Mouse (Mus musculus) adrenal gland (tissue): ENCODE measurements around the gene Cnnm3.

Source experiments
- intact Hi-C: fragments of 180-260 bp; cut with DNase I; formaldehyde crosslinking; loops from one replicate; pipeline ENCODE4 v1.15.1; 2025
- microRNA-seq, 2 experiments: library from miRNA; unstranded; fragments of <30 nt; microRNA quantifications; one replicate each; pipeline ENCODE4; 2019

The Cnnm3 gene

DNA sequence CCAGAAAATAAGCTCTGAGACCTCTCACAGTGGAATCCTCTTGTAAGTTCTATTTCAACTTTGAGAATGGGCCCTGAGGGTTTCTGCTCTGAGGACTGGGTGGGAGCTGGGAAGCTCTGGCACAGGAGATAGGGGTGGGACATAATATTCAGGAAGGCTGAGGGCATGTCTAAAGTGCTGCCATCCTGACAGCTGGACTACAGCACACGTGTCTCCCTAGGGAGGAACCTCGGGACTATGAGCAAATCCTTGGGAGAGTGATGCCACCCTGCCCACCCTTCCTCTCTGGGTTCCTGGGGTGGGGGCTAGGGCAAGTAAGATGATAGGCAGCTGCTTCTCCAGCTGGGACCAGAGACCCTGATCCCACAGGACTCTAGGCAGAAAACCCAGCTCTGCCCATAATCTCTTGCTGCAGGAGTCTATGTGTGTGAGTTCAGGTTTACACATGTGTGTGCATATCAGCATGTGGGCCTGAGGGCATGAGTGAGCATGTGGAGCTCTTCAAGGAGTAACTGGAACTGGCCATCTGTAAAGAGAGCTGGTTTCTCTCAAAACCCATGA lies 60.6 kb downstream of the Cnnm3 start:
- intact Hi-C loops, result no loop called here

- intact Hi-C loops, result no loop called here
These were observed 61.0 kb downstream of the Cnnm3 start for GRCm38 (mm10) chr1:36572709-36573108.

- intact Hi-C loops, result no loop called here
These were observed 61.9 kb downstream of the Cnnm3 start for GRCm38 (mm10) chr1:36573524-36573923.

DNA sequence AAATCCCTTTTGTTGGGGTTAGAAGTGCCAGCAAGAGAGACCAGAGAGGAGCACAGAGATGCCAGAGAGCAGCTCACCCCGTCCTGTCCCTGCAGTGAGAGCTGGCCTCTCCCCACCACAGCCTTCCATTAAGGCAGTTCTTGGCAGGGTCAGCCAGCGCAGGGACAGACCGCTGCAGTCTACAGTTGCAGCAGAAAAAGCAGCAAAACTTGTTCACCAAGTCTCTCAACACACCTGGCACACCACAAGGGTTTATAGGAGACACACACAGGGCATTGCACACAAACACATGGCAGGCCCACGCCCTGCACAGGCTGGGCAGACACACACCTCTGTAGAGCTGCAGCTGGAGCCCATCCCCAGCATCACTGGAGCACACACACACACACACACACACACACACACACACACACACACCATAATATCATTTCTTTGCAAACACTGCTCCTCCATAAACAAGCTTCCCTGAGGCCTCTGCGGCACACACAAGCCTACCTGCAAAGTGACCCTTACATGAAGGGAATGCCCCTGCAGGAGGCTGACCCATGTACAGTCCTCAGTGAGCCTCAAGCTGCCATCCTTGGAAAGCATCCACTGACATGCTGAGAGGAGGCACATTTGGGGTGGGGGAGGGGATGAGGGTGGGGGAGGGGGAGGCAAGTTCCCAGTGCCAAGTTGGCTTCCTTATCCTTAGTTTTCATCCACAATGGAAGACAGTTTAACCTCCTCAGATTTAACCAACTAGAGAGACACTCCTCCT lies 62.7 kb downstream of the Cnnm3 start:
- intact Hi-C loops, result no loop called here

DNA sequence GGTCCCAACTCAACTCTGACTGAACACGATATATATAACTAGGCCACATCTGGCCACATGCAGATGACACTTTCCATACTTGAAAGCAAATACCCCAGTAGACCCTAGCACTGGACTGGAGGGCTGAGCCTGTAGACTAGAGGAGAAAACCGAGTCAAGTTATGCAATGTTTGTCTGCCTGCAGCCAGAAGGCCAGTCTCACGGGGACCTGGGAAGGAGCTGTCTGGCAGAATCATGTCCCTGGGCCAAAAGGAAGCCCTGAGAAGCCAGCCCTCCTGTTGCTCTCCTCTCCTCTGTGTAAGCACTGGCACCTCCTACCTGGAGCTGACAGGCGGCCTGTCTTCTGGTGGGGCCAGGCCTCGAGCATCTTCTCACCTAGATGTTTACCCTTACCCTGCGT lies 63.7 kb downstream of the Cnnm3 start:
- intact Hi-C loops, result no loop called here

- intact Hi-C loops, result no loop called here
These were observed 65.5 kb downstream of the Cnnm3 start for GRCm38 (mm10) chr1:36576991-36577675.

Small RNAs within 50 kb of the gene (microRNA-seq; reads per million reads assigned to microRNA genes)
- gene Gm47280, result 0 reads per million in 2 experiments
